Mouse (Mus musculus) lung, adult 2 months (tissue): ENCODE results near the gene Pla2g6.

Experiments
- CTCF ChIP-seq: fragments of 200-500 bp; IDR thresholded peaks from 2 replicates; pipeline ENCODE4 v1.5.1; 2011; ENCODE audit warnings: mild to moderate bottlenecking, low read length, control low read depth; ENCODE audit not compliant: insufficient read depth
- POLR2A ChIP-seq: fragments of 200-500 bp; IDR thresholded peaks from 2 replicates; pipeline ENCODE4 v1.6.1; 2011; ENCODE audit warnings: low read depth, mild to moderate bottlenecking, control low read depth, low read length, borderline replicate concordance; ENCODE audit errors: extremely low read depth

GRCm38 (mm10) chr15:79280209-79280608, 48.0 kb downstream of the Pla2g6 start:
- TF ChIP-seq CTCF (peak; percentile 51), POLR2A (no peak)
